Mouse (Mus musculus) heart, embryonic 14.5 days (tissue): ENCODE data around the gene Srp68. TPM values are rescaled to one million over a fixed set of nuclear protein-coding genes. Genes with fewer than 3 reads are reported as not detected.

Source experiments
- ATAC-seq: fragments of 200-750 bp; cut with Nextera tagmentation; 2 replicates; pipeline ENCODE4 v1.8.0; 2017; ENCODE audit warnings: low read depth, moderate TSS enrichment; ENCODE audit not compliant: insufficient number of reproducible peaks, insufficient read depth, low FRiP score
- H3K27ac ChIP-seq, 2 experiments: fragments of 200-500 bp in 1 of 2; fragments of 300-500 bp in 1 of 2; sonication (generic) in 1 of 2; replicated peaks in 1 of 2; 2 replicates each; pipeline ENCODE4 v1.5.1; 2012 to 2014; ENCODE audit warnings: low read depth in 2 of 2, low read length in 2 of 2, control low read depth in 1 of 2, mild to moderate bottlenecking in 1 of 2, mixed read lengths in 1 of 2; ENCODE audit not compliant: control insufficient read depth in 1 of 2, insufficient read depth in 1 of 2
- H3K27me3 ChIP-seq: fragments of 300-500 bp; sonication (generic); 2 replicates; pipeline ENCODE4 v1.6.1; 2014; ENCODE audit warnings: mild to moderate bottlenecking, low read length, control low read depth; ENCODE audit not compliant: control insufficient read depth, insufficient read depth
- H3K36me3 ChIP-seq: fragments of 300-500 bp; sonication (generic); 2 replicates; pipeline ENCODE4 v1.6.1; 2014; ENCODE audit warnings: mild to moderate bottlenecking, control low read depth, low read length, mixed read lengths; ENCODE audit not compliant: control insufficient read depth, insufficient read depth
- H3K4me1 ChIP-seq, 2 experiments: fragments of 200-500 bp in 1 of 2; fragments of 300-500 bp in 1 of 2; sonication (generic) in 1 of 2; 2 replicates each; pipeline ENCODE4 v1.6.1; 2012 to 2014; ENCODE audit warnings: low read length in 2 of 2, control low read depth in 1 of 2, mixed read lengths in 1 of 2; ENCODE audit not compliant: control insufficient read depth in 2 of 2, insufficient read depth in 2 of 2
- H3K4me2 ChIP-seq: fragments of 300-500 bp; sonication (generic); 2 replicates; pipeline ENCODE4 v1.6.1; 2014; ENCODE audit warnings: mild to moderate bottlenecking, low read length
- H3K4me3 ChIP-seq, 2 experiments: fragments of 200-500 bp in 1 of 2; fragments of 300-500 bp in 1 of 2; sonication (generic) in 1 of 2; 2 replicates each; pipeline ENCODE4 v1.5.1; 2012 to 2014; ENCODE audit warnings: low read length in 2 of 2, mild to moderate bottlenecking in 2 of 2, control low read depth in 1 of 2, low read depth in 1 of 2, moderate library complexity in 1 of 2; ENCODE audit not compliant: control insufficient read depth in 1 of 2, insufficient read depth in 1 of 2
- H3K9ac ChIP-seq: fragments of 300-500 bp; sonication (generic); 2 replicates; pipeline ENCODE4 v1.6.1; 2014; ENCODE audit warnings: mild to moderate bottlenecking, low read length
- H3K9me3 ChIP-seq: fragments of 300-500 bp; sonication (generic); 2 replicates; pipeline ENCODE4 v1.6.1; 2016; ENCODE audit warnings: low read length, control low read depth; ENCODE audit not compliant: control insufficient read depth
- WGBS: fragments of 180-500 bp; shearing (Covaris S2); extraction: QIAGEN DNeasy Blood & Tissue Kit; methylation state at CpG from one replicate; pipeline ENCODE4 v1.1.7; 2014; 5-methylcytosine and 5-hydroxymethylcytosine counted together
- polyA plus RNA-seq: library from polyadenylated mRNA; unstranded; fragments of >200 nt; fragmentation: Nextera tagmentation; extraction: Ambion mirVana; gene quantifications from 2 replicates; pipeline ENCODE4 v1.2.1, GENCODE M21; 2014

Srp68 gene
- polyA plus RNA-seq, 1 experiment from 2014 or later = 55.5 TPM

GRCm38 (mm10) chr11:116241744-116242235, 32.2 kb downstream of the Srp68 start:
- Histone ChIP-seq H3K27me3 (peaks cover 19% of the 10 kb centered on the region), H3K36me3 (peaks cover 38% of the 10 kb centered on the region), H3K9me3 (no peaks in the 10 kb centered on the region), H3K4me1 (no peaks in the 10 kb centered on the region; a peak in 1 of 4 replicates), H3K4me3 (no peak overlapping the region), H3K27ac (no peak overlapping the region), H3K4me2 (no peak overlapping the region), H3K9ac (no peak overlapping the region)
- WGBS = 65% methylated on average over 12 of the region's 12 CpGs
- no peak for ATAC-seq

- WGBS = 28% methylated on average over 7 of the region's 7 CpGs
- H3K27ac ChIP-seq = no peak overlapping the region
Observed at GRCm38 (mm10) chr11:116239797-116240196, 34.2 kb downstream of the Srp68 start.

GRCm38 (mm10) chr11:116237742-116238395, 36.1 kb downstream of the Srp68 start, which contains the start of gene Evpl:
Gene Evpl (minus strand): TSS chr11:116238077.
- no peak within 1 kb of the TSS for H3K27ac ChIP-seq

More at GRCm38 (mm10) chr11:116239797-116240196, 34.2 kb downstream of the Srp68 start:
- no peaks in the 10 kb centered on the region; a peak in 1 of 4 replicates for H3K4me1 ChIP-seq
- peaks cover 18% of the 10 kb centered on the region for H3K36me3 ChIP-seq
- peaks cover 35% of the 10 kb centered on the region for H3K27me3 ChIP-seq
- H3K9ac ChIP-seq = no peak overlapping the region
- H3K4me3 ChIP-seq = no peak overlapping the region
- H3K4me2 ChIP-seq = no peak overlapping the region
- H3K9me3 ChIP-seq = no peaks in the 10 kb centered on the region
- ATAC-seq = no peak

GRCm38 (mm10) chr11:116234901-116235300, 39.1 kb downstream of the Srp68 start:
- ATAC-seq = no peak
- Histone ChIP-seq H3K4me1 (no peaks in the 10 kb centered on the region; a peak in 1 of 4 replicates), H3K9me3 (no peaks in the 10 kb centered on the region), H3K4me2 (no peak overlapping the region), H3K36me3 (no peaks in the 10 kb centered on the region), H3K27ac (no peak overlapping the region), H3K4me3 (no peak overlapping the region), H3K27me3 (peaks cover 52% of the 10 kb centered on the region), H3K9ac (no peak overlapping the region)
- WGBS = 77% methylated on average over 8 of the region's 8 CpGs

More at GRCm38 (mm10) chr11:116237742-116238395, 36.1 kb downstream of the Srp68 start, which contains the start of gene Evpl:
- Histone ChIP-seq H3K9me3 (no peaks in the 10 kb centered on the region), H3K4me1 (no peaks in the 10 kb centered on the region; a peak in 1 of 4 replicates), H3K4me2 (peak within 1 kb of the TSS; percentile 51), H3K9ac (no peak within 1 kb of the TSS), H3K27me3 (peaks cover 50% of the 10 kb centered on the region), H3K4me3 (peak within 1 kb of the TSS; percentile 2 to 18; a peak in 1 of 4 replicates), H3K36me3 (no peaks in the 10 kb centered on the region)
- peak; percentile 45; the same call in 1 of the 2 replicates for ATAC-seq
- WGBS = 13% methylated on average over 28 of the region's 31 CpGs

GRCm38 (mm10) chr11:116232427-116232826, 41.6 kb downstream of the Srp68 start:
- Histone ChIP-seq H3K36me3 (no peaks in the 10 kb centered on the region), H3K4me3 (no peak overlapping the region; a peak in 1 of 4 replicates), H3K4me2 (peak overlapping the region; percentile 49), H3K9me3 (no peaks in the 10 kb centered on the region), H3K4me1 (no peaks in the 10 kb centered on the region), H3K9ac (peak overlapping the region; percentile 55), H3K27me3 (peaks cover 39% of the 10 kb centered on the region), H3K27ac (no peak overlapping the region)
- 17% methylated on average over 15 of the region's 17 CpGs for WGBS
- ATAC-seq = no peak

GRCm38 (mm10) chr11:116228699-116229098, 45.3 kb downstream of the Srp68 start:
- no peak for ATAC-seq
- H3K36me3 ChIP-seq = no peaks in the 10 kb centered on the region
- WGBS = 70% methylated on average over 4 of the region's 4 CpGs
- no peak overlapping the region for H3K27ac ChIP-seq
- no peak overlapping the region for H3K9ac ChIP-seq
- 0 out of 2 replicates have a peak, but pooled peaks cover 4% of the 10 kb centered on the region for H3K9me3 ChIP-seq
- peaks cover 20% of the 10 kb centered on the region for H3K27me3 ChIP-seq
- H3K4me2 ChIP-seq = no peak overlapping the region
- H3K4me1 ChIP-seq = no peaks in the 10 kb centered on the region
- H3K4me3 ChIP-seq = no peak overlapping the region

- H3K4me2 ChIP-seq = no peak overlapping the region
- H3K9me3 ChIP-seq = peaks cover 9% of the 10 kb centered on the region
- no peak overlapping the region for H3K4me3 ChIP-seq
- no peak overlapping the region for H3K9ac ChIP-seq
- H3K4me1 ChIP-seq = peaks cover 0 to 7% of the 10 kb centered on the region in 2 experiments; a peak in 2 of 4 replicates
- WGBS = 0% methylated on average over 2 of the region's 2 CpGs
- no peaks in the 10 kb centered on the region for H3K36me3 ChIP-seq
- H3K27me3 ChIP-seq = peaks cover 30% of the 10 kb centered on the region
- no peak overlapping the region for H3K27ac ChIP-seq
- ATAC-seq = no peak
Observed at GRCm38 (mm10) chr11:116226414-116226813, 47.6 kb downstream of the Srp68 start.
